Mouse (Mus musculus) cerebellum, postnatal 4 days (tissue): ENCODE data around the gene Adprhl2.

ENCODE experiments used
- DNase-seq, 2 experiments: peaks; one replicate each; pipeline ENCODE4 v3.0.0; 2022; ENCODE audit warnings: low spot score in 2 of 2, mixed read lengths in 1 of 2

Adprhl2 gene

GRCm38 (mm10) chr4:126306827-126307226, 14.7 kb downstream of the Adprhl2 start:
- DNase-seq, result no peak

- DNase-seq, result no peak
These were observed 15.4 kb downstream of the Adprhl2 start for GRCm38 (mm10) chr4:126306058-126306457.

GRCm38 (mm10) chr4:126305428-126305827, 16.1 kb downstream of the Adprhl2 start:
- DNase-seq, result no peak

GRCm38 (mm10) chr4:126303877-126304276, 17.6 kb downstream of the Adprhl2 start:
- DNase-seq, result no peak

- no peak for DNase-seq
These were observed 19.8 kb downstream of the Adprhl2 start for GRCm38 (mm10) chr4:126301584-126302309.

GRCm38 (mm10) chr4:126300916-126301583, 20.5 kb downstream of the Adprhl2 start:
- no peak for DNase-seq

- peak in 1 of 2 experiments; percentile 50 for DNase-seq
These were observed 24.8 kb downstream of the Adprhl2 start for GRCm38 (mm10) chr4:126296617-126297101.

GRCm38 (mm10) chr4:126295937-126296336, 25.6 kb downstream of the Adprhl2 start:
- DNase-seq, result no peak

- DNase-seq, result no peak
These were observed 26.4 kb downstream of the Adprhl2 start for GRCm38 (mm10) chr4:126295152-126295551.

GRCm38 (mm10) chr4:126291196-126291595, 30.3 kb downstream of the Adprhl2 start:
- DNase-seq, result no peak

- no peak for DNase-seq
These were observed 31.2 kb downstream of the Adprhl2 start for GRCm38 (mm10) chr4:126290314-126290713.

GRCm38 (mm10) chr4:126288085-126288666, 33.3 kb downstream of the Adprhl2 start:
- DNase-seq, result no peak

- no peak for DNase-seq
These were observed 34.1 kb downstream of the Adprhl2 start for GRCm38 (mm10) chr4:126287302-126287995.

- DNase-seq, result no peak
These were observed 35.0 kb downstream of the Adprhl2 start, which contains the start of gene Col8a2 for GRCm38 (mm10) chr4:126286492-126286891. Gene Col8a2 (plus strand): TSS chr4:126286793.

GRCm38 (mm10) chr4:126283582-126283981, 37.9 kb downstream of the Adprhl2 start:
- DNase-seq, result no peak

- no peak for DNase-seq
These were observed 39.8 kb downstream of the Adprhl2 start for GRCm38 (mm10) chr4:126281706-126282105.

GRCm38 (mm10) chr4:126278961-126279360, 42.5 kb downstream of the Adprhl2 start:
- no peak for DNase-seq

GRCm38 (mm10) chr4:126278565-126278915, 43.0 kb downstream of the Adprhl2 start:
- DNase-seq, result no peak

- peak in 1 of 2 experiments; percentile 58 for DNase-seq
These were observed 43.5 kb downstream of the Adprhl2 start for GRCm38 (mm10) chr4:126277906-126278564.

GRCm38 (mm10) chr4:126275681-126276131, 45.8 kb downstream of the Adprhl2 start:
- DNase-seq, result peak in 1 of 2 experiments; percentile 49

- no peak for DNase-seq
These were observed 46.4 kb downstream of the Adprhl2 start for GRCm38 (mm10) chr4:126275081-126275480.
